Mouse (Mus musculus) stomach, embryonic 14.5 days (tissue): ENCODE results near the gene Styxl1. TPM values are rescaled to one million over a fixed set of nuclear protein-coding genes. Genes with fewer than 3 reads are reported as not detected.

Source experiments
- ATAC-seq: fragments of 200-750 bp; cut with Nextera tagmentation; 2 replicates; pipeline ENCODE4 v1.8.0; 2017; ENCODE audit warnings: low read depth, moderate TSS enrichment; ENCODE audit not compliant: insufficient number of reproducible peaks, insufficient read depth, low FRiP score
- H3K27ac ChIP-seq: fragments of 300-500 bp; sonication (generic); 2 replicates; pipeline ENCODE4 v1.5.1; 2014; ENCODE audit warnings: mild to moderate bottlenecking, low read length, moderate library complexity, mixed read lengths
- H3K27me3 ChIP-seq: fragments of 300-500 bp; sonication (generic); 2 replicates; pipeline ENCODE4 v1.6.1; 2014; ENCODE audit warnings: low read length, control low read depth, mixed read lengths; ENCODE audit not compliant: control insufficient read depth, insufficient read depth
- H3K36me3 ChIP-seq: fragments of 300-500 bp; sonication (generic); 2 replicates; pipeline ENCODE4 v1.6.1; 2014; ENCODE audit warnings: mild to moderate bottlenecking, control low read depth, low read length, moderate library complexity, mixed read lengths; ENCODE audit not compliant: control insufficient read depth, insufficient read depth
- H3K4me1 ChIP-seq: fragments of 300-500 bp; sonication (generic); 2 replicates; pipeline ENCODE4 v1.6.1; 2014; ENCODE audit warnings: low read length, control low read depth, mixed read lengths; ENCODE audit not compliant: control insufficient read depth, insufficient read depth
- H3K4me2 ChIP-seq: fragments of 300-500 bp; sonication (generic); replicated peaks from 2 replicates; pipeline ENCODE4 v1.6.1; 2014; ENCODE audit warnings: low read depth, low read length, control low read depth
- H3K4me3 ChIP-seq: fragments of 300-500 bp; sonication (generic); 2 replicates; pipeline ENCODE4 v1.5.1; 2014; ENCODE audit warnings: low read depth, low read length, control low read depth
- H3K9ac ChIP-seq: fragments of 300-500 bp; sonication (generic); replicated peaks from 2 replicates; pipeline ENCODE4 v1.6.1; 2014; ENCODE audit warnings: low read depth, mild to moderate bottlenecking, control low read depth, low read length, moderate library complexity, mixed read lengths
- H3K9me3 ChIP-seq: fragments of 300-500 bp; sonication (generic); 2 replicates; pipeline ENCODE4 v1.6.1; 2016; ENCODE audit warnings: low read depth, low read length, control low read depth; ENCODE audit not compliant: control insufficient read depth
- WGBS: fragments of 180-500 bp; shearing (Covaris S2); extraction: QIAGEN DNeasy Blood & Tissue Kit; methylation state at CpG from one replicate; pipeline ENCODE4 v1.1.7; 2014; 5-methylcytosine and 5-hydroxymethylcytosine counted together
- polyA plus RNA-seq: library from polyadenylated mRNA; unstranded; fragments of >200 nt; fragmentation: Nextera tagmentation; extraction: Ambion mirVana; gene quantifications from 2 replicates; pipeline ENCODE4 v1.2.1, GENCODE M21; 2014

The Styxl1 gene
- polyA plus RNA-seq, 1 experiment from 2014 or later, result 0.25 TPM

DNA sequence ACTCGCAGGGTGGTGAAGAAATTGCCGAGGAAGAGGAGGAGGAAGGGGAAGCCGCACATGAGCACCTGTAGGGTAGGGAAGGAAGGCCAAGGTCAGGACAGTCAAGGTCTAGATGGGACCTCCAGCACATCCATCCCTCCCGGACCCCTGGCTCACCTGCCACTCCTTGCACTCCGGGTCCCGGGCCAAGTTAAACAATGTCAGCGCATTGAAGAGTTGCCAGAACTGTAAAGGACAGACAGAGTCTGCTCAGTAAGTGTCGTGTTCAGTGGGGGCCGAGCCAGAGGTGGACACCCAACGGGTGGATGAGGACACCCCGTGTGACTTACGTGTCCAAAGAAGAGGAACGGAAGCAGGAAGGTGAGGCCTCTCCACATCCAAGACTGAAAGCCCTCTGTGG lies 42.4 kb downstream of the Styxl1 start:
- no peak overlapping the region for H3K4me3 ChIP-seq
- H3K27me3 ChIP-seq, result no peaks in the 10 kb centered on the region
- no peak overlapping the region for H3K27ac ChIP-seq
- H3K9ac ChIP-seq, result no peak overlapping the region
- H3K36me3 ChIP-seq, result peaks cover 55% of the 10 kb centered on the region
- no peaks in the 10 kb centered on the region for H3K4me1 ChIP-seq
- no peaks in the 10 kb centered on the region for H3K9me3 ChIP-seq
- no peak overlapping the region for H3K4me2 ChIP-seq
- WGBS, result 88% methylated on average over 13 of the region's 13 CpGs
- no peak for ATAC-seq

DNA sequence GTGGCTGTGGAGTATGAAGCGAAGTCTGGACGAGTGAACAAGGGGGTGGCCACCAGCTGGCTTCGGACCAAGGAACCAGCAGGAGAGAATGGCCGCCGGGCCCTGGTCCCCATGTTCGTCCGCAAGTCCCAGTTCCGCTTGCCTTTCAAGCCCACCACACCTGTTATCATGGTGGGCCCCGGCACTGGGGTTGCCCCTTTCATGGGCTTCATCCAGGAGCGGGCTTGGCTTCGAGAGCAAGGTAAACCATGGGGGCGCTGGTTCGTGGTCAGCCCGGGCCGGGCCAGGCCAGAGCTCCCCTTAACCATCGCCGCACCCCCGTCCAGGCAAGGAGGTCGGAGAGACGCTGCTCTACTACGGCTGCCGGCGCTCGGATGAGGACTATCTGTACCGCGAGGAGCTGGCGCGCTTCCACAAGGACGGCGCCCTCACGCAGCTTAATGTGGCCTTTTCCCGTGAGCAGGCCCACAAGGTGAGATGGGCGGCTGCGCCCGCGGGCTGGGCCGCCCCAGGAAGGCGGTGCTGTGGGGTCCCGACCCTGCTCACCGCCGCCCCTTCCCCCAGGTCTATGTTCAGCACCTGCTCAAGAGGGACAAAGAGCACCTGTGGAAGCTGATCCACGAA lies 44.0 kb downstream of the Styxl1 start:
- ATAC-seq, result no peak
- no peak overlapping the region for H3K4me3 ChIP-seq
- no peak overlapping the region for H3K4me2 ChIP-seq
- WGBS, result 91% methylated on average over 39 of the region's 42 CpGs
- no peak overlapping the region for H3K27ac ChIP-seq
- peaks cover 71% of the 10 kb centered on the region for H3K36me3 ChIP-seq
- no peaks in the 10 kb centered on the region for H3K4me1 ChIP-seq
- H3K9me3 ChIP-seq, result no peaks in the 10 kb centered on the region
- no peak overlapping the region for H3K9ac ChIP-seq
- H3K27me3 ChIP-seq, result no peaks in the 10 kb centered on the region

- H3K9ac ChIP-seq, result no peak overlapping the region
- no peaks in the 10 kb centered on the region for H3K4me1 ChIP-seq
- no peak overlapping the region for H3K4me2 ChIP-seq
- no peaks in the 10 kb centered on the region for H3K27me3 ChIP-seq
- H3K9me3 ChIP-seq, result no peaks in the 10 kb centered on the region
- H3K27ac ChIP-seq, result no peak overlapping the region
- no peak for ATAC-seq
- 82% methylated on average over 4 of the region's 4 CpGs for WGBS
- peaks cover 74% of the 10 kb centered on the region for H3K36me3 ChIP-seq
- no peak overlapping the region for H3K4me3 ChIP-seq
These were observed 45.1 kb downstream of the Styxl1 start for GRCm38 (mm10) chr5:135733071-135733470.

GRCm38 (mm10) chr5:135731322-135731721 lies 46.9 kb downstream of the Styxl1 start:
- WGBS, result 92% methylated on average over 16 of the region's 16 CpGs
- no peak overlapping the region for H3K27ac ChIP-seq
- H3K9me3 ChIP-seq, result no peaks in the 10 kb centered on the region
- H3K4me1 ChIP-seq, result peaks cover 6% of the 10 kb centered on the region; the same call in 1 of the 2 replicates
- peaks cover 74% of the 10 kb centered on the region for H3K36me3 ChIP-seq
- H3K4me2 ChIP-seq, result no peak overlapping the region
- ATAC-seq, result no peak
- H3K9ac ChIP-seq, result no peak overlapping the region
- H3K4me3 ChIP-seq, result no peak overlapping the region
- no peaks in the 10 kb centered on the region for H3K27me3 ChIP-seq

GRCm38 (mm10) chr5:135730916-135731315 lies 47.3 kb downstream of the Styxl1 start:
- H3K27me3 ChIP-seq, result no peaks in the 10 kb centered on the region
- peaks cover 10% of the 10 kb centered on the region for H3K4me1 ChIP-seq
- no peak overlapping the region for H3K4me3 ChIP-seq
- no peak overlapping the region for H3K4me2 ChIP-seq
- H3K27ac ChIP-seq, result no peak overlapping the region
- H3K36me3 ChIP-seq, result peaks cover 71% of the 10 kb centered on the region
- no peaks in the 10 kb centered on the region for H3K9me3 ChIP-seq
- WGBS, result 92% methylated on average over 10 of the region's 10 CpGs
- H3K9ac ChIP-seq, result no peak overlapping the region
- ATAC-seq, result no peak

GRCm38 (mm10) chr5:135730278-135730677 lies 47.9 kb downstream of the Styxl1 start:
- H3K4me1 ChIP-seq, result peaks cover 15% of the 10 kb centered on the region
- no peak overlapping the region for H3K27ac ChIP-seq
- no peak overlapping the region for H3K4me3 ChIP-seq
- no peak overlapping the region for H3K9ac ChIP-seq
- H3K4me2 ChIP-seq, result no peak overlapping the region
- peaks cover 65% of the 10 kb centered on the region for H3K36me3 ChIP-seq
- H3K9me3 ChIP-seq, result no peaks in the 10 kb centered on the region
- WGBS, result 96% methylated on average over 10 of the region's 10 CpGs
- no peak for ATAC-seq
- no peaks in the 10 kb centered on the region for H3K27me3 ChIP-seq

DNA sequence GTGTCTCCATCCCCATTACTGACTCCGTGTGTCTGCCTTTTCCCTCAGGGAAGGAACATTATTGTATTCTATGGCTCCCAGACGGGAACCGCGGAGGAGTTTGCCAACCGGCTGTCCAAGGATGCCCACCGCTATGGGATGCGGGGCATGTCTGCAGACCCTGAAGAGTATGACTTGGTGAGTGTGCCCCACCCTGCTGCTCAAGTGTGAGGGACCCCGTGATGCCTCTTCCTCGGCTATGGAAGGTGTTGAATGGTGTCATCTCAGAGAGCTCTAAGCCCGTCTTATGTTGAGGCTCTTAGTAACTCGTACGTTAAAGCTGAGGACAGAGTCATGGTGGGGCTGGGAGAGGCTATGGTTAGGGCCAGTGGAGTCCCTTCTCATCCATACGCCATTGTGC lies 48.8 kb downstream of the Styxl1 start:
- Histone ChIP-seq H3K9ac (no peak overlapping the region), H3K4me3 (no peak overlapping the region), H3K9me3 (no peaks in the 10 kb centered on the region), H3K27me3 (no peaks in the 10 kb centered on the region), H3K27ac (no peak overlapping the region), H3K36me3 (peaks cover 55% of the 10 kb centered on the region), H3K4me2 (no peak overlapping the region), H3K4me1 (peaks cover 24% of the 10 kb centered on the region)
- 92% methylated on average over 13 of the region's 13 CpGs for WGBS
- ATAC-seq, result no peak

- 84% methylated on average over 13 of the region's 13 CpGs for WGBS
These were observed 49.8 kb downstream of the Styxl1 start for GRCm38 (mm10) chr5:135728361-135728760.

DNA sequence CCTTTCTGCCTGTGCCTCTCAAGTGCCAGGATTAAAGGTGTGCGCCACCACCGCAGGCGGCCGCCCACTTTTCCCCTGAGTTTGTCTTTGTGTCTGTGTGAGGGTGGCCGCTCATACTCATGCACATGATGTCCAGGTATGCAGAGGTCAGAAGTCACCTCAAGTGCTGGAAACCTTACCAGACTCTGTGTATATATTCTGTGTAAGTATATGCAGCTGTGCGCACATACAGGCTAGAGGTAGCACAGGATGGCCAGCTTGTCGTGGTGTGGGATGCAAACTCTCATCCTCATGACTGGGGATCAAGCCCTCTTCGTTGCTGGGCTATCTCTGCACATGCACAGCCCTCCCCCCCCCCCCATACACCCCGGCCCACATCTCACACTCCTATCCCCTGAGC lies 50.3 kb downstream of the Styxl1 start:
- no peak overlapping the region for H3K4me2 ChIP-seq
- no peaks in the 10 kb centered on the region for H3K9me3 ChIP-seq
- H3K36me3 ChIP-seq, result peaks cover 40% of the 10 kb centered on the region
- 88% methylated on average over 9 of the region's 9 CpGs for WGBS
- no peak overlapping the region for H3K4me3 ChIP-seq
- H3K4me1 ChIP-seq, result peaks cover 26% of the 10 kb centered on the region
- H3K9ac ChIP-seq, result no peak overlapping the region
- no peak for ATAC-seq
- no peaks in the 10 kb centered on the region for H3K27me3 ChIP-seq
- no peak overlapping the region for H3K27ac ChIP-seq

More at GRCm38 (mm10) chr5:135728361-135728760, 49.8 kb downstream of the Styxl1 start:
- no peaks in the 10 kb centered on the region for H3K9me3 ChIP-seq
- no peaks in the 10 kb centered on the region for H3K27me3 ChIP-seq
- no peak overlapping the region for H3K27ac ChIP-seq
- H3K4me2 ChIP-seq, result no peak overlapping the region
- H3K36me3 ChIP-seq, result peaks cover 45% of the 10 kb centered on the region
- H3K4me3 ChIP-seq, result no peak overlapping the region
- H3K4me1 ChIP-seq, result peaks cover 26% of the 10 kb centered on the region
- H3K9ac ChIP-seq, result no peak overlapping the region
- no peak for ATAC-seq
